Mouse (Mus musculus) intestine, embryonic 16.5 days (tissue): ENCODE results near the gene Gm20605. TPM values are rescaled to one million over a fixed set of nuclear protein-coding genes. Genes with fewer than 3 reads are reported as not detected.
A peak's percentile ranks its signal among the peaks of the same experiment; 100 is the strongest.

ENCODE experiments used
- ATAC-seq: fragments of 200-750 bp; cut with Nextera tagmentation; 2 replicates; pipeline ENCODE4 v1.8.0; 2017; ENCODE audit warnings: moderate TSS enrichment, moderate library complexity
- H3K27ac ChIP-seq: fragments of 300-500 bp; sonication (generic); 2 replicates; pipeline ENCODE4 v1.5.1; 2014; ENCODE audit warnings: mild to moderate bottlenecking, low read length
- H3K27me3 ChIP-seq: fragments of 300-500 bp; sonication (generic); replicated peaks from 2 replicates; pipeline ENCODE4 v1.6.1; 2014; ENCODE audit warnings: low read length, control low read depth, mixed read lengths; ENCODE audit not compliant: control insufficient read depth, insufficient read depth
- H3K36me3 ChIP-seq: fragments of 300-500 bp; sonication (generic); 2 replicates; pipeline ENCODE4 v1.6.1; 2014; ENCODE audit warnings: low read length, control low read depth; ENCODE audit not compliant: control insufficient read depth, insufficient read depth
- H3K4me1 ChIP-seq: fragments of 300-500 bp; sonication (generic); 2 replicates; pipeline ENCODE4 v1.6.1; 2014; ENCODE audit warnings: low read length, control low read depth, mixed read lengths; ENCODE audit not compliant: control insufficient read depth, insufficient read depth
- H3K4me2 ChIP-seq: fragments of 300-500 bp; sonication (generic); 2 replicates; pipeline ENCODE4 v1.6.1; 2014; ENCODE audit warnings: low read depth, low read length, control low read depth
- H3K4me3 ChIP-seq: fragments of 300-500 bp; sonication (generic); 2 replicates; pipeline ENCODE4 v1.5.1; 2014; ENCODE audit warnings: mild to moderate bottlenecking, low read length
- H3K9ac ChIP-seq: fragments of 300-500 bp; sonication (generic); 2 replicates; pipeline ENCODE4 v1.6.1; 2014; ENCODE audit warnings: low read depth, low read length
- H3K9me3 ChIP-seq: fragments of 300-500 bp; sonication (generic); 2 replicates; pipeline ENCODE4 v1.6.1; 2016; ENCODE audit warnings: low read length, control low read depth; ENCODE audit not compliant: control insufficient read depth
- WGBS: fragments of 180-500 bp; shearing (Covaris S2); extraction: QIAGEN DNeasy Blood & Tissue Kit; methylation state at CpG from one replicate; pipeline ENCODE4 v1.1.7; 2014; 5-methylcytosine and 5-hydroxymethylcytosine counted together
- polyA plus RNA-seq: library from polyadenylated mRNA; unstranded; fragments of >200 nt; fragmentation: Nextera tagmentation; extraction: Ambion mirVana; gene quantifications from 2 replicates; pipeline ENCODE4 v1.2.1, GENCODE M21; 2015

Gene Gm20605
- polyA plus RNA-seq, 1 experiment from 2014 or later = 10.8 TPM

DNA sequence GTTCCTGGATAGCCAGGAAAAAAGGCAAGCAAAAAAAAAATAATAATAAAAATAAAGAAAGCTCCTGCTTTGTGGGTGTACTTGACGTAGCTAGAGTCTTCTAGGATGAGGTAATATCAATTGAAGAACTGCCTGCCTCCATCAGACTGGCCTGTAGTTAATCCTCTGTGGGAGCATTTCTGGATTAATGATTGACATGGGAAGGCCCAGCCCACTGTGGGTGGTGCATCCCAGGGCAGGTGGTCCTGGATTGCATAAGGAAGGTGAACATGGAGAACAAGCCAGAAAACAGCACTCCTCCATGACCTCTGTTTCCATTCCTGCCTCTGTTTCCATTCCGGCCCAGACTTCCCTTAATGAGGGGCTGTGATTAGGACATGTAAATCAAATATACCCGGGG, 49.8 kb downstream of the Gm20605 start:
- Histone ChIP-seq H3K27me3 (no peaks in the 10 kb centered on the region), H3K27ac (no peak overlapping the region), H3K4me1 (peaks cover 14% of the 10 kb centered on the region), H3K9ac (no peak overlapping the region), H3K36me3 (no peaks in the 10 kb centered on the region), H3K4me2 (no peak overlapping the region), H3K4me3 (no peak overlapping the region), H3K9me3 (no peaks in the 10 kb centered on the region)
- peak; percentile 35; the same call in 1 of the 2 replicates for ATAC-seq
- WGBS = 72% methylated on average over 3 of the region's 3 CpGs

- peaks cover 14% of the 10 kb centered on the region for H3K4me1 ChIP-seq
- H3K4me2 ChIP-seq = no peak overlapping the region
- H3K9ac ChIP-seq = no peak overlapping the region
- H3K27ac ChIP-seq = no peak overlapping the region
- 81% methylated on average over 4 of the region's 4 CpGs for WGBS
- no peak overlapping the region for H3K4me3 ChIP-seq
- no peak for ATAC-seq
- no peaks in the 10 kb centered on the region for H3K27me3 ChIP-seq
- no peaks in the 10 kb centered on the region for H3K9me3 ChIP-seq
- H3K36me3 ChIP-seq = no peaks in the 10 kb centered on the region
Measured at GRCm38 (mm10) chr5:137679726-137680125, 50.8 kb downstream of the Gm20605 start.

DNA sequence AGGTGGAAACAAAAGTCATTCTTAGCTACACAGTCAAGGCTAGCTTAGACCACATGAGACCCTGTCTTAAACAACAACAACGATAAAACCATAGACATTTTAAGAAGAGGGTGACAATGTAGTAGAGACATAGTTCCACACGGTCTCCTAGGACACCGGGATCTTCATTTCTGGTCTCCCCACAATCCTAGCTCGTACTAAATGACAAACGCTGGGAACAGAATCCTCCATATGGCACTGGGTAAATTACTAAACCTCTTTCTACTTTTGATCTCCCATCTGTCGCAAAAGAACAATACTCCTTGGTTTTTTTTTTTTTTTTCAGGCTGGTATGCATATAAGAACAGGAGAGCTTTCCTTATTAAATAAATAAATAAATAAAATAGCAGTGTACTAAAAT, 53.6 kb downstream of the Gm20605 start:
- Histone ChIP-seq H3K4me3 (no peak overlapping the region), H3K9me3 (no peaks in the 10 kb centered on the region), H3K27me3 (no peaks in the 10 kb centered on the region), H3K27ac (no peak overlapping the region), H3K4me2 (no peak overlapping the region), H3K36me3 (no peaks in the 10 kb centered on the region), H3K9ac (no peak overlapping the region; the same call in 1 of the 2 replicates), H3K4me1 (peaks cover 16% of the 10 kb centered on the region)
- WGBS = 86% methylated on average over 6 of the region's 6 CpGs
- ATAC-seq = no peak

DNA sequence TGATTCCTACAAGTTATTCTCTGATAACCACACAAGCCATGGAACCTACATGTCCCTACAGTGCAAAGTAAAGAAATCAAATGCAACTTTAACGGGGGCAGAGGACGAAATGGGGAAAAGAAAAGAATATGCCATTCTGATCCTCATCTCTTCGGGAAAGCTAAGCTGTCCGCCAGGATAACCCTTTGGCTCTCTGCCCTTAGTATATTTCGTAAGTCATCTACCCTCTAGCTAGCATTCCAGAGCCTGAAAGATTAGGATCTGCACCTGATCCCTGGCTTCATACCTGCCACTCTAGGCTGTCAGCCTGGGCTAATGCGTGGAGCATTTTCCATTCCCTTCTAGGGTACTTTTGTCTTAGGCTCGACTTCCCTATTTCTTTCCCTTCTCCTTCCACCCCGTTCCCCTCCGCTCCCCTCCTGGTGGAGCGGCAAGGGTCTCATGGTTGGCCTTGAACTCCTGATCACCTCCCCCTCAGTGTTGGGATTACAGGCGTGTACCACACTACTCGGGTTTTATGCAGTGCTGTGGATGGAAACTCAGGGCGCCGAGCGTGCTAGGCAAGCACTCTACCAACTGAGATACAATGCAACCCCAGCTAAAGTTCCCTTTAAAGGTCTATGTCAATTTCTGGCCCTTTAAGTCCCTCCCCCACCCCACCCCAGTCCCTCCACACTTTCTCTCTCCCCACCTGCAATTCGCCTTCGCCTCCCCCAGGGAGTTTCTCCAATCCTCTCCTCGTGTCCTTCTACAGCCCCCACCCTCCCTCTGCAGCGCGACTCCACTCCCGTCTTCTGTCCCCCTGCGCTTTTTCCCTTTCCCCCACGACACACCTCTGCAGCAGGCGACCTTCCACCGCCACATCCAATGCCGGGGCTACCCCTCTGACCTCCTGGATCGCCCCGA, 54.7 kb downstream of the Gm20605 start:
- 9% methylated on average over 28 of the region's 28 CpGs for WGBS
- ATAC-seq = peak; percentile 5
- Histone ChIP-seq H3K4me1 (peaks cover 16% of the 10 kb centered on the region), H3K4me3 (peak overlapping the region; percentile 79), H3K4me2 (peak overlapping the region; percentile 85), H3K27me3 (no peaks in the 10 kb centered on the region), H3K27ac (peak overlapping the region; percentile 45), H3K9me3 (no peaks in the 10 kb centered on the region), H3K36me3 (no peaks in the 10 kb centered on the region), H3K9ac (peak overlapping the region; percentile 82)

- peak; percentile 97 for ATAC-seq
- WGBS = under 1% methylated on average over 58 of the region's 62 CpGs
Measured at GRCm38 (mm10) chr5:137684294-137685123, 55.5 kb downstream of the Gm20605 start, which contains the start of gene Agfg2. Gene Agfg2, minus strand, starts transcription at chr5:137684726.

DNA sequence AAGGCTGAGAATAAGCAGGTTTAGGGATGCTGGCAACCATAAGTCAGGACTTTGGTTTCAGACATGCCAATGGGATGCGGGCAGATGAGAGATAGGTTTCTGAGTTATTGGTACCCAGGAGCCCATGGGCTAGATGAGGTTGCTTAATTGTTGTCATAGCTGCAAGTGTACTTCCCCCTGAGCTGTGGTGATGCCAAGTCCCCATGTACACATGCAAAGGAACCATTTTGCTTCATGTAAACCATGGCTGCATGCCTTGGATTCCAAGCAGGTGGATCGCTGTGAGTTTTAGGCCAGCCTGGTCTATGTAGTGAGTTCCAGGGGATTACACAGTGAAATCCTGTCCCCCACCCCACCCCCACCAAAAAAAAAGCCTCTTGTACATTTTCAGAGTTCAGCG, 56.7 kb downstream of the Gm20605 start:
- H3K4me3 ChIP-seq = no peak overlapping the region

More at GRCm38 (mm10) chr5:137684294-137685123, 55.5 kb downstream of the Gm20605 start, which contains the start of gene Agfg2:
- Histone ChIP-seq H3K36me3 (no peaks in the 10 kb centered on the region), H3K27ac (peak within 1 kb of the TSS; percentile 45), H3K9me3 (no peaks in the 10 kb centered on the region), H3K4me1 (peaks cover 16% of the 10 kb centered on the region), H3K9ac (peak within 1 kb of the TSS; percentile 82), H3K4me3 (peak within 1 kb of the TSS; percentile 79), H3K4me2 (peak within 1 kb of the TSS; percentile 85), H3K27me3 (no peaks in the 10 kb centered on the region)

DNA sequence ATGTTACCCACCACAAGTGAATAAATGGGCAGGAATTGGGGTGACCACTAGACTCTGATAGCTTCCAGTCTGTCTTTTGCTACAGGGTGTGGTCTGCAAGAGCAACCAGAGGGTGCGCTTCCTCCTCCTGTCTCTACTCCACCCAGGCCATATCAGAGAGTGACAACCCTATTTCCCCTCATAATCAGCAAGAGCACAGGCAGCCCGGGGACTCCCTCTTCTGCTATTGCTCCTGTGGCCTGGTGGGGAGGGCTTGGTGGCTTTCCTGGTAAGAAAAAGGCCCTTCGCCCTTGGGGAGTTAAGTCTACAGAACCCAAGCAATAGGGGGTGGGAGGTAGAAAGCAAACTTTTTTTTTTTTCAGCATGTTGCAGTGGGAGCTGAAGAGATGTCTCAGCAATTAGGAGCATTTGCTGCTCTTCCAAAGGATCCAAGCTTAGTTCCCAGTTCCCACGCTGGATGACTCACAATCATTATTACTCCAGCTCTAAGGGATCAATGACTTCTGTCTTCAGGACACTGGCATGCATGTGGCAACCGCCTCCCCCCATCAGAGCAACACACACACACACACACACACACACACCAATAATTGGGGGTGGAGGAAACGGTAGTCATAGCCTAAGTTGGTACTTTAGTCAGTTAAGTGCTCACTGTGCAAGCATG, 57.3 kb downstream of the Gm20605 start:
- WGBS = 72% methylated on average over 6 of the region's 6 CpGs
- H3K27ac ChIP-seq = no peak overlapping the region

More for the DNA sequence above, 56.7 kb downstream of the Gm20605 start:
- no peak for ATAC-seq
- Histone ChIP-seq H3K27me3 (no peaks in the 10 kb centered on the region), H3K9ac (no peak overlapping the region), H3K9me3 (no peaks in the 10 kb centered on the region), H3K4me2 (no peak overlapping the region), H3K36me3 (no peaks in the 10 kb centered on the region), H3K27ac (no peak overlapping the region), H3K4me1 (peaks cover 16% of the 10 kb centered on the region)
- 89% methylated on average over 3 of the region's 3 CpGs for WGBS

DNA sequence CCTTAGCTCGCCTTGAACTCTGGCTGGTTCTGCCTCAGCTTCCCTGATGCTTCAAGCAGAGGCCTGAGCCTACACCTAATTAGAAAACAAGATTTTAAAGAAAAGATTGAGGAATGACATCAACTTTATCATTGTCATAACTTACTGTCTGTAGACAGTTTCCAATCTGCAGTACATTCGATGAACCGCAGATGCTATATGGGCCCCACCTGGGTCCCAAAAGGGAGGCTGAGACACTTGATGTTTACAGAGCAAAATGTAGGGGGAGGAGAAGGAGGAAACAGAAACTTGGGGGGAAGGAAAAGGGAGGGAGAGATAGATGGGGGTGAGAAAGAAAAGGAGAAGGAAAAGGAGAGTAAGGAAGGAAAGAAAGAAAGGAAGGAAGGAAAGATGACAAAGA, 61.0 kb downstream of the Gm20605 start:
- Histone ChIP-seq H3K9me3 (no peaks in the 10 kb centered on the region), H3K4me1 (0 out of 2 replicates have a peak, but pooled peaks cover 1% of the 10 kb centered on the region), H3K36me3 (no peaks in the 10 kb centered on the region), H3K27me3 (no peaks in the 10 kb centered on the region), H3K9ac (no peak overlapping the region), H3K27ac (no peak overlapping the region), H3K4me2 (no peak overlapping the region), H3K4me3 (no peak overlapping the region)
- ATAC-seq = no peak
- 80% methylated on average over 3 of the region's 3 CpGs for WGBS

More for the DNA sequence above, 57.3 kb downstream of the Gm20605 start:
- Histone ChIP-seq H3K9me3 (no peaks in the 10 kb centered on the region), H3K4me2 (no peak overlapping the region), H3K27me3 (no peaks in the 10 kb centered on the region), H3K36me3 (no peaks in the 10 kb centered on the region), H3K4me1 (peaks cover 16% of the 10 kb centered on the region), H3K4me3 (no peak overlapping the region), H3K9ac (no peak overlapping the region)
- ATAC-seq = no peak

- no peaks in the 10 kb centered on the region for H3K36me3 ChIP-seq
- WGBS = 64% methylated on average over 9 of the region's 9 CpGs
- no peak overlapping the region for H3K4me2 ChIP-seq
- no peak overlapping the region for H3K27ac ChIP-seq
- H3K4me3 ChIP-seq = no peak overlapping the region
- no peaks in the 10 kb centered on the region for H3K9me3 ChIP-seq
- no peak overlapping the region for H3K9ac ChIP-seq
- no peaks in the 10 kb centered on the region for H3K27me3 ChIP-seq
- no peaks in the 10 kb centered on the region for H3K4me1 ChIP-seq
- no peak for ATAC-seq
Measured at GRCm38 (mm10) chr5:137690531-137690930, 61.6 kb downstream of the Gm20605 start.
